Mouse (Mus musculus): ENCODE measurements at regions not wholly inside any gene's neighbourhood (a gene's known extent, or its start where the extent isn't known, plus 50 kb on each side); places are given as distances from the start of the nearest gene placed in this dataset.

DNA sequence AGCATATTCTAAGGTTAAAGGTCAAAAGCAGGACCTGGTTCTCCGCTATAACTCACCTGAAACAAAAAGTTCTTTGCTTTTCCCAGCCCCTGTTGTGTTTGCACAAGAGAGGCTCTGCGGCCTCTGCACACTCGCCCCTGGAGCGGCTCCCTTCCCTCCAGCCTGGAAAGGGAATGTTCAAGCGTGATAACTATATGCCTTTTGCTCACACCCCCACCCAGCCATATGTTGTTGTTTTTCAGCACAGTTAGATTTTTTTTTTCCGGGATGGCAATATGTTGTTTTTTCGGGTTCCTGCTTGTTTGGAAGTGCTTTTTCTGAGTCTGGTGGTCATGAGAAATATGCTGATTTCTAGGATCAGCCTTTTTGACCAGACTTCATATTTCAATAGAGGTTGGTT lies 100.6 kb upstream of the Cypt12 start:
- TF ChIP-seq CTCF (IDR thresholded peaks at IDR 0.05 in 2 of 3, conservative IDR thresholded peaks at IDR 0.05 in 1 of 3; ENCODE audit: control insufficient read depth in 1 of 3, insufficient read depth in 1 of 3, low read depth in 2 of 3, low read length in 3 of 3, poor library complexity in 1 of 3, severe bottlenecking in 1 of 3) = no peak
- TF ChIP-seq E2F4 (IDR thresholded peaks at IDR 0.05; ENCODE audit: borderline replicate concordance, low read depth, low read length) = no peak
- TF ChIP-seq RCOR1 (IDR thresholded peaks at IDR 0.05; ENCODE audit: low read depth, low read length) = no peak
- no peak for TF ChIP-seq POLR2A (IDR thresholded peaks at IDR 0.05; ENCODE audit: control insufficient read depth in 1 of 2, insufficient read depth in 1 of 2, low read depth in 1 of 2, low read length in 2 of 2, poor library complexity in 1 of 2)
- no peak for TF ChIP-seq CHD2 (IDR thresholded peaks at IDR 0.05; ENCODE audit: low read length)
- TF ChIP-seq JUND (IDR thresholded peaks at IDR 0.05; ENCODE audit: low read depth, low read length) = no peak
- TF ChIP-seq GATA1 (IDR thresholded peaks at IDR 0.05; ENCODE audit: low read depth, low read length) = no peak
